Mouse (Mus musculus) hindbrain, postnatal 0 days (tissue): ENCODE measurements around the gene Ypel3. TPM values are rescaled to one million over a fixed set of nuclear protein-coding genes. Genes with fewer than 3 reads are reported as not detected.

Source experiments
- ATAC-seq: fragments of 200-750 bp; cut with Nextera tagmentation; 2 replicates; pipeline ENCODE4 v1.8.0; 2017; ENCODE audit warnings: mild to moderate bottlenecking, moderate TSS enrichment, moderate library complexity
- DNase-seq: peaks from one replicate; pipeline ENCODE4 v3.0.0-alpha.2; 2015; ENCODE audit warnings: low spot score
- H3K27ac ChIP-seq: fragments of 300-500 bp; sonication (generic); 2 replicates; pipeline ENCODE4 v1.5.1; 2014; ENCODE audit warnings: mild to moderate bottlenecking
- H3K27me3 ChIP-seq: fragments of 300-500 bp; sonication (generic); 2 replicates; pipeline ENCODE4 v1.6.1; 2014; ENCODE audit warnings: low read length, mixed read lengths; ENCODE audit not compliant: insufficient read depth
- H3K36me3 ChIP-seq: fragments of 300-500 bp; sonication (generic); 2 replicates; pipeline ENCODE4 v1.6.1; 2014; ENCODE audit warnings: low read length, mixed read lengths; ENCODE audit not compliant: insufficient read depth
- H3K4me1 ChIP-seq: fragments of 300-500 bp; sonication (generic); 2 replicates; pipeline ENCODE4 v1.6.1; 2014; ENCODE audit warnings: antibody characterized with exemption, low read length, mixed read lengths; ENCODE audit not compliant: insufficient read depth
- H3K4me2 ChIP-seq: fragments of 300-500 bp; sonication (generic); 2 replicates; pipeline ENCODE4 v1.6.1; 2014; ENCODE audit warnings: low read depth, mild to moderate bottlenecking, low read length, moderate library complexity, mixed read lengths
- H3K4me3 ChIP-seq: fragments of 300-500 bp; sonication (generic); 2 replicates; pipeline ENCODE4 v1.5.1; 2014; ENCODE audit warnings: low read length
- H3K9ac ChIP-seq: fragments of 300-500 bp; sonication (generic); replicated peaks from 2 replicates; pipeline ENCODE4 v1.6.1; 2014; ENCODE audit warnings: mild to moderate bottlenecking, low read length, moderate library complexity, mixed read lengths
- H3K9me3 ChIP-seq: fragments of 300-500 bp; sonication (generic); 2 replicates; pipeline ENCODE4 v1.6.1; 2016; ENCODE audit warnings: low read length, mixed read lengths
- CTCF ChIP-seq: IDR thresholded peaks from 2 replicates; pipeline ENCODE4 v1.5.1; 2016; ENCODE audit warnings: antibody characterized with exemption, control low read depth, low read depth
- WGBS: fragments of 180-500 bp; shearing (Covaris S2); extraction: QIAGEN DNeasy Blood & Tissue Kit; methylation state at CpG from one replicate; pipeline ENCODE4 v1.1.7; 2014; 5-methylcytosine and 5-hydroxymethylcytosine counted together
- polyA plus RNA-seq: library from polyadenylated mRNA; unstranded; fragments of >200 nt; fragmentation: Nextera tagmentation; extraction: Ambion mirVana; gene quantifications from 2 replicates; pipeline ENCODE4 v1.2.1, GENCODE M21; 2015
- total RNA-seq: library from RNA; depleted of rRNA; stranded (reverse); fragments of >200 nt; gene quantifications from 2 replicates; pipeline ENCODE4 v1.2.3, GENCODE M21; 2014

Gene Ypel3
- total and polyA plus RNA-seq, 2 experiments from 2014 or later = 239 to 240 TPM

GRCm38 (mm10) chr7:126765540-126765939 lies 11.2 kb upstream of the Ypel3 start:
- no peak for TF ChIP-seq CTCF
- Histone ChIP-seq H3K4me1 (peaks cover 15% of the 10 kb centered on the region), H3K4me3 (no peak overlapping the region), H3K9ac (no peak overlapping the region), H3K9me3 (no peaks in the 10 kb centered on the region), H3K27ac (no peak overlapping the region), H3K27me3 (no peaks in the 10 kb centered on the region), H3K36me3 (peaks cover 52% of the 10 kb centered on the region), H3K4me2 (no peak overlapping the region)
- ATAC-seq (no peak), DNase-seq (no peak)
- WGBS = 89% methylated on average over 9 of the region's 9 CpGs

- ATAC-seq = no peak
- no peak within 1 kb of the TSS for H3K4me2 ChIP-seq
- H3K4me1 ChIP-seq = peaks cover 9% of the 10 kb centered on the region; the same call in 1 of the 2 replicates
- no peak within 1 kb of the TSS for H3K27ac ChIP-seq
- H3K4me3 ChIP-seq = no peak within 1 kb of the TSS
- no peaks in the 10 kb centered on the region for H3K27me3 ChIP-seq
- no peaks in the 10 kb centered on the region for H3K9me3 ChIP-seq
- no peak for TF ChIP-seq CTCF
- DNase-seq = no peak
- peaks cover 59% of the 10 kb centered on the region for H3K36me3 ChIP-seq
- 85% methylated on average over 16 of the region's 16 CpGs for WGBS
- no peak within 1 kb of the TSS for H3K9ac ChIP-seq
Observed at GRCm38 (mm10) chr7:126766201-126766600, 10.6 kb upstream of the Ypel3 start, which contains the start of gene Gdpd3. Gene Gdpd3 (plus strand): TSS chr7:126766334.

- Histone ChIP-seq H3K4me2 (no peak overlapping the region), H3K4me3 (no peak overlapping the region), H3K9ac (no peak overlapping the region), H3K27me3 (no peaks in the 10 kb centered on the region), H3K36me3 (peaks cover 60% of the 10 kb centered on the region), H3K4me1 (peaks cover 3% of the 10 kb centered on the region; the same call in 1 of the 2 replicates), H3K27ac (no peak overlapping the region), H3K9me3 (no peaks in the 10 kb centered on the region)
- no peak for TF ChIP-seq CTCF
- ATAC-seq = no peak
- WGBS = 96% methylated on average over 8 of the region's 8 CpGs
- no peak for DNase-seq
Observed at GRCm38 (mm10) chr7:126767001-126767400, 9.8 kb upstream of the Ypel3 start.

- no peak for TF ChIP-seq CTCF
- WGBS = 80% methylated on average over 12 of the region's 12 CpGs
- H3K4me3 ChIP-seq = no peak overlapping the region
- H3K27me3 ChIP-seq = no peaks in the 10 kb centered on the region
- peaks cover 2% of the 10 kb centered on the region for H3K4me1 ChIP-seq
- DNase-seq (no peak), ATAC-seq (no peak)
- no peak overlapping the region for H3K27ac ChIP-seq
- peaks cover 42% of the 10 kb centered on the region for H3K36me3 ChIP-seq
- H3K4me2 ChIP-seq = no peak overlapping the region
- H3K9ac ChIP-seq = no peak overlapping the region
- no peaks in the 10 kb centered on the region for H3K9me3 ChIP-seq
Observed at GRCm38 (mm10) chr7:126770784-126771183, 6.0 kb upstream of the Ypel3 start.

GRCm38 (mm10) chr7:126773351-126773750 lies 3.4 kb upstream of the Ypel3 start:
- WGBS = 70% methylated on average over 2 of the region's 2 CpGs
- Histone ChIP-seq H3K27ac (no peak overlapping the region), H3K36me3 (peaks cover 20% of the 10 kb centered on the region), H3K4me2 (no peak overlapping the region), H3K9ac (no peak overlapping the region), H3K27me3 (no peaks in the 10 kb centered on the region), H3K9me3 (no peaks in the 10 kb centered on the region), H3K4me3 (no peak overlapping the region), H3K4me1 (peaks cover 19% of the 10 kb centered on the region)
- DNase-seq (no peak), ATAC-seq (no peak)
- TF ChIP-seq CTCF = no peak

GRCm38 (mm10) chr7:126774463-126774862 lies 2.3 kb upstream of the Ypel3 start:
- H3K4me2 ChIP-seq = no peak overlapping the region
- no peaks in the 10 kb centered on the region for H3K27me3 ChIP-seq
- no peak for TF ChIP-seq CTCF
- peaks cover 19% of the 10 kb centered on the region for H3K4me1 ChIP-seq
- H3K9me3 ChIP-seq = no peaks in the 10 kb centered on the region
- 83% methylated on average over 2 of the region's 2 CpGs for WGBS
- no peak overlapping the region for H3K9ac ChIP-seq
- H3K27ac ChIP-seq = no peak overlapping the region
- no peak overlapping the region for H3K4me3 ChIP-seq
- DNase-seq = no peak
- ATAC-seq = no peak
- peaks cover 16% of the 10 kb centered on the region for H3K36me3 ChIP-seq

GRCm38 (mm10) chr7:126775185-126775977 lies 1.4 kb upstream of the Ypel3 start:
- TF ChIP-seq CTCF = peak; percentile 48
- Histone ChIP-seq H3K27me3 (no peaks in the 10 kb centered on the region), H3K4me1 (peaks cover 28% of the 10 kb centered on the region), H3K9me3 (no peaks in the 10 kb centered on the region), H3K4me2 (peak overlapping the region; percentile 99; the same call in 1 of the 2 replicates), H3K9ac (no peak overlapping the region), H3K27ac (peak overlapping the region; percentile 92; the same call in 1 of the 2 replicates), H3K4me3 (no peak overlapping the region), H3K36me3 (peaks cover 10% of the 10 kb centered on the region)
- ATAC-seq = no peak
- DNase-seq = no peak
- 82% methylated on average over 10 of the region's 10 CpGs for WGBS
